Mouse (Mus musculus): ENCODE data around the gene Plg.

Gene Plg

GRCm38 (mm10) chr17:12452862-12453531 is 74.6 kb downstream of the Plg start:
- DNase-seq (ENCODE audit: low spot score in 2 of 2): no peak

- no peak for DNase-seq (ENCODE audit: low spot score in 2 of 2)
Measured at GRCm38 (mm10) chr17:12453691-12454090, 75.3 kb downstream of the Plg start.

GRCm38 (mm10) chr17:12455143-12455790 is 76.9 kb downstream of the Plg start:
- DNase-seq (ENCODE audit: low spot score in 2 of 2): no peak

- no peak for DNase-seq (ENCODE audit: low spot score in 2 of 2)
Measured at GRCm38 (mm10) chr17:12461168-12461567, 82.8 kb downstream of the Plg start.

- DNase-seq (ENCODE audit: low spot score in 2 of 2): no peak
Measured at GRCm38 (mm10) chr17:12466501-12467000, 88.1 kb downstream of the Plg start.

GRCm38 (mm10) chr17:12467642-12468041 is 89.2 kb downstream of the Plg start:
- no peak for DNase-seq (ENCODE audit: low spot score in 2 of 2)

GRCm38 (mm10) chr17:12468745-12469144 is 90.3 kb downstream of the Plg start:
- no peak for DNase-seq (ENCODE audit: low spot score in 2 of 2)

Data from urinary bladder, postnatal 4 days (tissue).